Mouse (Mus musculus) neural tube, embryonic 15.5 days (tissue): ENCODE data around the gene Ccl11. TPM values are rescaled to one million over a fixed set of nuclear protein-coding genes. Genes with fewer than 3 reads are reported as not detected.

Experiments used
- ATAC-seq: fragments of 200-750 bp; cut with Nextera tagmentation; 2 replicates; pipeline ENCODE4 v1.8.0; 2017; ENCODE audit warnings: mild to moderate bottlenecking, moderate TSS enrichment, moderate library complexity; ENCODE audit not compliant: low FRiP score
- H3K27ac ChIP-seq: fragments of 300-500 bp; sonication (generic); replicated peaks from 2 replicates; pipeline ENCODE4 v1.5.1; 2015; ENCODE audit warnings: mild to moderate bottlenecking, inconsistent platforms
- H3K27me3 ChIP-seq: fragments of 300-500 bp; sonication (generic); replicated peaks from 2 replicates; pipeline ENCODE4 v1.6.1; 2015; ENCODE audit warnings: inconsistent platforms
- H3K36me3 ChIP-seq: fragments of 300-500 bp; sonication (generic); 2 replicates; pipeline ENCODE4 v1.6.1; 2015; ENCODE audit warnings: inconsistent platforms
- H3K4me1 ChIP-seq: fragments of 300-500 bp; sonication (generic); 2 replicates; pipeline ENCODE4 v1.6.1; 2015; ENCODE audit warnings: inconsistent platforms
- H3K4me2 ChIP-seq: fragments of 300-500 bp; sonication (generic); 2 replicates; pipeline ENCODE4 v1.6.1; 2015; ENCODE audit warnings: inconsistent platforms, mild to moderate bottlenecking, moderate library complexity
- H3K4me3 ChIP-seq: fragments of 300-500 bp; sonication (generic); replicated peaks from 2 replicates; pipeline ENCODE4 v1.5.1; 2015; ENCODE audit warnings: mild to moderate bottlenecking, inconsistent platforms
- H3K9ac ChIP-seq: fragments of 300-500 bp; sonication (generic); replicated peaks from 2 replicates; pipeline ENCODE4 v1.6.1; 2015; ENCODE audit warnings: mild to moderate bottlenecking, inconsistent platforms
- H3K9me3 ChIP-seq: fragments of 300-500 bp; sonication (generic); replicated peaks from 2 replicates; pipeline ENCODE4 v1.6.1; 2016; ENCODE audit warnings: inconsistent platforms
- WGBS: fragments of 180-500 bp; shearing (Covaris S2); methylation state at CpG from one replicate; pipeline ENCODE4 v1.1.7; 2015; ENCODE audit warnings: mixed read lengths; 5-methylcytosine and 5-hydroxymethylcytosine counted together
- polyA plus RNA-seq: library from polyadenylated mRNA; unstranded; fragments of >200 nt; fragmentation: Nextera tagmentation; extraction: Ambion mirVana; gene quantifications from 2 replicates; pipeline ENCODE4 v1.2.1, GENCODE M21; 2015

Ccl11 gene
- polyA plus RNA-seq, 1 experiment from 2014 or later, result 0.47 TPM

DNA sequence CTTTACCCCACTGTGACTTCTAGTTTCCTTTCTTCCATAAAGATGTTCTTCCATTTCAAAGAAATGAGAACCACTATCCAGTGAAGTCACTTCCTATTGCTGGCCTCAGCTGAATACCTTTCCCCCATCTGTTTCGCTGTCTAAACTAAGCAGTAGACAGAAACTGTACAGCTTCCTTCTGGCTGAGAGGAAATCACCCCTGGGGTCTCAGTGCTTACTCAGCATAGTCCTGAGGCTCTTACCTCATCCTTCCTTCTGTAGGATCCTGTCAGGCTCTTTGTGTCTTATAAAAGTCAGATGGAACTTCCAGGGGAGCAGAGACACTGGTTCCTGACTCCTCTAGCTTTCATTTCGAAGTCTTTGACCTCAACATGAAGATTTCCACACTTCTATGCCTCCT, 43.9 kb downstream of the Ccl11 start, which contains the start of gene Ccl12:
TSS of gene Ccl12 (plus strand) at position 317 of the 400 bp plus-strand sequence.
- Histone ChIP-seq H3K36me3 (no peaks in the 10 kb centered on the region), H3K27me3 (no peaks in the 10 kb centered on the region), H3K27ac (no peak within 1 kb of the TSS), H3K9ac (no peak within 1 kb of the TSS), H3K9me3 (no peaks in the 10 kb centered on the region), H3K4me3 (no peak within 1 kb of the TSS), H3K4me2 (no peak within 1 kb of the TSS), H3K4me1 (no peaks in the 10 kb centered on the region)
- WGBS, result 61% methylated on average over 2 of the region's 2 CpGs
- ATAC-seq, result no peak

GRCm38 (mm10) chr11:82109611-82110010, 52.0 kb downstream of the Ccl11 start:
- H3K27me3 ChIP-seq, result no peaks in the 10 kb centered on the region
- no peak overlapping the region for H3K4me3 ChIP-seq
- no peaks in the 10 kb centered on the region for H3K36me3 ChIP-seq
- H3K4me1 ChIP-seq, result no peaks in the 10 kb centered on the region
- ATAC-seq, result no peak
- no peak overlapping the region for H3K9ac ChIP-seq
- no peak overlapping the region for H3K27ac ChIP-seq
- H3K4me2 ChIP-seq, result no peak overlapping the region
- H3K9me3 ChIP-seq, result no peaks in the 10 kb centered on the region

DNA sequence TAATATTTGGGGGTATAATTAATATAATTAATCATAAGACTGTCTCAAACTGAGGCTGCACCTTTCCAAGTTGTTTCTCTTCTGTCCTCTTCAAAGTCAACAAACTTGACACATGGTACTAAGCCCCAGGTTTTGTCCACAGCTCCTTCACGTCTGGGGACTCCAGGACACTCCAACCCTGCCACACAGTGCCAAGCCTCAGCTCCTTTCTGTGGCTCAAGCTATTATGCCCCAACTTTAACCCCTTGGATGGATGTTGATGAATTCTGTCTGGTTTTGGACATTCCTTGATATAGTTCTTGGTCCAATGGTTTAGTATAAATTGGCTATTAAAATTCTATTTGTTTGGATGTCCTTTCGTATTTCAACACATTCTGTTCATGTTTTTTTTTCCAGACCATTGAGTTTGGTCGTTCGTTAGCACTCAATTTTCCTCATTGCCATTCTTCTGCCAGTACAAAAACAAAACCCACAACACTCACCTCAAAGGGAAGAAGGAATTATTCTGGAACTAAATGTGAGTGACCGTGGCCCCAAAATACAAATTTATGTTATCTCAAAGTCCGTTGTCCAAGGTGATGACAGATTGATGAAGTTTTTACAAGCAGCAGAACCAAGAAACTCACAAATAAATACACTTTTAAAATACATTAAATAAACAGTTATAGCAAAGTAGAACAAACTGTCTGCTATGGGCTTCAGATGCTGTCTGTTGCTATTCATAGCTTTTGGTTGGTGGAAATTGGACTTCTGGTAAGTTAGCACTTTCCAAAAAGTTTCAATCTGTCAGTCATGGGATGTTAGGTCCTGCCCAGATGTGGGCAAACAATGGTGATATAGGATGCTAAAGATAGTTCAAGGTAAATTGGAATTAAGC, 53.0 kb downstream of the Ccl11 start:
- no peak overlapping the region for H3K9ac ChIP-seq
- H3K9me3 ChIP-seq, result no peaks in the 10 kb centered on the region
- 75% methylated on average over 6 of the region's 6 CpGs for WGBS
- no peak overlapping the region for H3K4me2 ChIP-seq
- H3K36me3 ChIP-seq, result no peaks in the 10 kb centered on the region
- no peak for ATAC-seq
- H3K4me3 ChIP-seq, result no peak overlapping the region
- H3K27ac ChIP-seq, result no peak overlapping the region
- H3K4me1 ChIP-seq, result no peaks in the 10 kb centered on the region
- H3K27me3 ChIP-seq, result no peaks in the 10 kb centered on the region

Other genes starting within 250 kb of the Ccl11 start
- gene 5530401A14Rik, start 197.2 kb upstream of the Ccl11 start, polyA plus RNA-seq, result 1.2 TPM in 2 replicates
- gene Asic2, start 89.4 kb upstream of the Ccl11 start, polyA plus RNA-seq, result 19.2 and 21.3 TPM in 2 replicates
- 1.6 and 2.5 TPM in 2 replicates for gene Ccl2, start 22.3 kb upstream of the Ccl11 start, polyA plus RNA-seq
- not detected in 2 replicates for gene Gm17268, start 19.3 kb upstream of the Ccl11 start, polyA plus RNA-seq
- gene Ccl7, start 12.1 kb upstream of the Ccl11 start, polyA plus RNA-seq, result 1.3 and 2.5 TPM in 2 replicates
- 3.3 and 5.3 TPM in 2 replicates for gene Ccl12, start 44.0 kb downstream of the Ccl11 start, polyA plus RNA-seq
- gene Ccl8, start 57.4 kb downstream of the Ccl11 start, polyA plus RNA-seq, result 0.40 TPM in 1 of 2 replicates, not detected in the other
- gene Ccl1, start 247.9 kb downstream of the Ccl11 start, polyA plus RNA-seq, result 0.92 and 1.1 TPM in 2 replicates